Mouse (Mus musculus) limb, embryonic 13.5 days (tissue): Measurements from ENCODE around the gene Mical1. TPM values are rescaled to one million over a fixed set of nuclear protein-coding genes. Genes with fewer than 3 reads are reported as not detected.
A peak's percentile ranks its signal among the peaks of the same experiment; 100 is the strongest.

Source experiments
- ATAC-seq: fragments of 200-750 bp; cut with Nextera tagmentation; 2 replicates; pipeline ENCODE4 v1.8.0; 2017; ENCODE audit warnings: low read depth, moderate number of reproducible peaks, moderate TSS enrichment; ENCODE audit not compliant: low FRiP score
- H3K27ac ChIP-seq: fragments of 300-500 bp; sonication (generic); 2 replicates; pipeline ENCODE4 v1.5.1; 2015; ENCODE audit warnings: inconsistent platforms, mild to moderate bottlenecking, moderate library complexity
- H3K27me3 ChIP-seq: fragments of 300-500 bp; sonication (generic); 2 replicates; pipeline ENCODE4 v1.6.1; 2015; ENCODE audit warnings: mild to moderate bottlenecking, inconsistent platforms
- H3K36me3 ChIP-seq: fragments of 300-500 bp; sonication (generic); 2 replicates; pipeline ENCODE4 v1.6.1; 2015; ENCODE audit warnings: inconsistent platforms, mild to moderate bottlenecking, moderate library complexity
- H3K4me1 ChIP-seq: fragments of 300-500 bp; sonication (generic); 2 replicates; pipeline ENCODE4 v1.6.1; 2015; ENCODE audit warnings: inconsistent platforms
- H3K4me2 ChIP-seq: fragments of 300-500 bp; sonication (generic); replicated peaks from 2 replicates; pipeline ENCODE4 v1.6.1; 2015; ENCODE audit warnings: inconsistent platforms, mild to moderate bottlenecking, moderate library complexity
- H3K4me3 ChIP-seq: fragments of 300-500 bp; sonication (generic); 2 replicates; pipeline ENCODE4 v1.5.1; 2015; ENCODE audit warnings: moderate library complexity, mild to moderate bottlenecking, inconsistent platforms
- H3K9ac ChIP-seq: fragments of 300-500 bp; sonication (generic); 2 replicates; pipeline ENCODE4 v1.6.1; 2015; ENCODE audit warnings: mild to moderate bottlenecking, inconsistent platforms
- H3K9me3 ChIP-seq: fragments of 300-500 bp; sonication (generic); 2 replicates; pipeline ENCODE4 v1.6.1; 2016; ENCODE audit warnings: inconsistent platforms
- WGBS: fragments of 180-500 bp; shearing (Covaris S2); methylation state at CpG from one replicate; pipeline ENCODE4 v1.1.7; 2015; 5-methylcytosine and 5-hydroxymethylcytosine counted together
- polyA plus RNA-seq: library from polyadenylated mRNA; unstranded; fragments of >200 nt; fragmentation: Nextera tagmentation; extraction: Ambion mirVana; gene quantifications from 2 replicates; pipeline ENCODE4 v1.2.1, GENCODE M21; 2015

The Mical1 gene
- polyA plus RNA-seq, 1 experiment from 2014 or later = 50.6 TPM

DNA sequence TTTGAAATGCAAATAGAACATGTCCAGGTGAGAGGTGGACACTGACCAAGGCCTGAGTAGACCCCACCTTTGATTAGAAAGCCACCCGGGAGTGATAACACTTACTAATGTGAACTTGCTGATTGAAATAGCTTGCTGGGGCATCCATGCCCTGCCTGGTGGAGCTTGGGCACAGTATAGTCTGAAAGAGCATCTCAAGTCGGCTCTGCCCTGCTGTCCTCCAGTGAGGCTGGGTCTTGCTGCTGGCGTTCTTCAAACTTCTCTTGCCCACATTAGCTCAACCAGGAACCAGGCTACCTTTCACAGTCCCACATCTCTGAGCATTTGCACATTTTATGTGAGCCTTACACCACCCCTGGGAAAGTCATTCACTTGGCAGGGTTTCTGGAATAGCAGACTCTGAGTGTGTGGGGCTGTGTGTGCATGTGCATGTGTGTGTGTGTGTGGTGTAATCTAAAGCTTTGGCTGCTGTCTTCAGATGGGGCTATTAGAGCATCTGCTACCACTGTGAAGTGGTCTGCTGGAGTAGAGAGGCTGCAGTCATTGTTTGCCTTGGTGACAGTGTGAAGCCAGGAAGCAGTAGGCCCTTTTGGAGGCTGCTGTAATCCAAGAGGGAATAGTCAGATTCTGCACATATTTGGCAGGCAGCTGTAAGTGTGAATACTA is 14.9 kb upstream of the Mical1 start:
- H3K27ac ChIP-seq = no peak overlapping the region
- no peak for ATAC-seq
- peaks cover 65% of the 10 kb centered on the region for H3K36me3 ChIP-seq
- 80% methylated on average over 3 of the region's 3 CpGs for WGBS
- H3K9me3 ChIP-seq = no peaks in the 10 kb centered on the region
- no peaks in the 10 kb centered on the region for H3K4me1 ChIP-seq
- no peak overlapping the region for H3K4me2 ChIP-seq
- H3K27me3 ChIP-seq = no peaks in the 10 kb centered on the region
- no peak overlapping the region for H3K9ac ChIP-seq
- H3K4me3 ChIP-seq = no peak overlapping the region

DNA sequence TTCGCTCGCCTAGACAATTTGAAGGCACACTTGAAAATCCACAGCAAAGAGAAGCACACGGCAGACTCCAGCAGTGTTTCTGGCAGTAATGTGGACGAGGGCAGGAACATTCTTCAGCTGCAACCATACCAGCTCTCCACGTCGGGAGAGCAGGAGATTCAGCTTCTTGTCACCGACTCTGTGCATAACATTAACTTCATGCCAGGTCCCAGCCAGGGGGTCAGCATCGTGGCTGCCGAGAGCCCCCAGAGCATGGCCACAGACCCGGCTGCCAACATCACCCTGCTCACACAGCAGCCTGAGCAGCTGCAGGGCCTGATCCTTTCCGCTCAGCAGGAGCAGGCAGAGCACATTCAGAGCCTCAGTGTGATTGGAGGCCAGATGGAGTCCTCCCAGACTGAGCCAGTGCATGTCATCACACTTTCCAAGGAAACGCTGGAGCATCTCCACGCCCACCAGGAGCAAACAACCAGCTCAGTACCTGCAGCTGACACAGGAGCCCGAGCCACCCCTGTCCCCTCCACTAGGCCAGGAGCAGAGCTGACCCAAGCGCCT is 11.6 kb upstream of the Mical1 start:
- no peak overlapping the region for H3K9ac ChIP-seq
- no peaks in the 10 kb centered on the region for H3K4me1 ChIP-seq
- H3K4me3 ChIP-seq = no peak overlapping the region
- H3K9me3 ChIP-seq = no peaks in the 10 kb centered on the region
- peaks cover 64% of the 10 kb centered on the region for H3K36me3 ChIP-seq
- H3K27me3 ChIP-seq = no peaks in the 10 kb centered on the region
- H3K27ac ChIP-seq = no peak overlapping the region
- no peak overlapping the region for H3K4me2 ChIP-seq
- ATAC-seq = no peak
- WGBS = 57% methylated on average over 15 of the region's 15 CpGs

- Histone ChIP-seq H3K9ac (no peak overlapping the region), H3K36me3 (peaks cover 45% of the 10 kb centered on the region), H3K4me3 (no peak overlapping the region), H3K4me2 (no peak overlapping the region), H3K9me3 (no peaks in the 10 kb centered on the region), H3K27ac (no peak overlapping the region), H3K27me3 (no peaks in the 10 kb centered on the region), H3K4me1 (no peaks in the 10 kb centered on the region)
- WGBS = 35% methylated on average over 6 of the region's 6 CpGs
- no peak for ATAC-seq
Measured at GRCm38 (mm10) chr10:41467325-41467724, 8.8 kb upstream of the Mical1 start.

DNA sequence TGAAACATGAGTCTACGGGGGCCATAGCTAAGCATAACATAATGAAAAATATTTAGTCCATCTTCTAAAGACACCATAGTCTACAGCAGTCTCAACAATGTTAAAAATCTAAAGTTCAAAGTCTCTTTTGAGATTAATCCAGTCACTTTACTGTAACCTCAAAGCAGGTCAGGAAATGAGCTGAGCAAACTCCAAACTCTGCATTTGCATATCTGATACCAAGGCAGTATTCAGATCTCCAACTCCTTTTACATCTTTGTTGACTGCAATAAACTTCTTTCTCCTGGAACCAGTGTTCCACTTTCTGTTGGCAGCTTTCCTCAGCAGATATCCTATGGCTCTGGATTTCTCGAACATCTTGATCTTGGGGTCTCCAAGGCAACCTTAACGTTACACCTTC is 5.4 kb upstream of the Mical1 start:
- H3K36me3 ChIP-seq = peaks cover 23% of the 10 kb centered on the region
- H3K27ac ChIP-seq = no peak overlapping the region
- no peak overlapping the region for H3K9ac ChIP-seq
- peaks cover 17% of the 10 kb centered on the region for H3K4me1 ChIP-seq
- no peak for ATAC-seq
- no peak overlapping the region for H3K4me2 ChIP-seq
- no peaks in the 10 kb centered on the region for H3K9me3 ChIP-seq
- 81% methylated on average over 3 of the region's 3 CpGs for WGBS
- H3K4me3 ChIP-seq = no peak overlapping the region
- H3K27me3 ChIP-seq = no peaks in the 10 kb centered on the region

DNA sequence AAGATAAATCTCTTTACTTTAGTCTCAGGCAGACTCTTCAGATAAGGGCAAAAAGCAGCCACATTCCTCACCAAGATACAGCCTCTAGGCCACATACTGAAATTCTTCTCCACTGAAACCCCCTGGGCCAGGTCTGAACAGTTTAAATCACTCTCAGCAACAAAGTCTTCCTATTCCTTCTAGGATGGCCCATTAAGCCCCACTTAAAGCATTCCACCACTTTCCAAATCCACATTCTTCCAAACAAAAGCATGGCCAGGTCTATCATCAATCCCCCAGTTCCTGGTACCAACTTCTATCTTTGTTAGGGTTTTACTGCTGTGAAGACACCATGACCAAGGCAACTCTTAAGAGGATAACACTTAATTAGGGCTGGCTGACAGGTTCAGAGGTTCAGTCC is 3.6 kb upstream of the Mical1 start:
- no peak overlapping the region for H3K27ac ChIP-seq
- no peak for ATAC-seq
- H3K4me3 ChIP-seq = no peak overlapping the region
- no peaks in the 10 kb centered on the region for H3K9me3 ChIP-seq
- no peak overlapping the region for H3K4me2 ChIP-seq
- no peak overlapping the region for H3K9ac ChIP-seq
- no peaks in the 10 kb centered on the region for H3K27me3 ChIP-seq
- H3K36me3 ChIP-seq = peaks cover 13% of the 10 kb centered on the region
- H3K4me1 ChIP-seq = peaks cover 30% of the 10 kb centered on the region

DNA sequence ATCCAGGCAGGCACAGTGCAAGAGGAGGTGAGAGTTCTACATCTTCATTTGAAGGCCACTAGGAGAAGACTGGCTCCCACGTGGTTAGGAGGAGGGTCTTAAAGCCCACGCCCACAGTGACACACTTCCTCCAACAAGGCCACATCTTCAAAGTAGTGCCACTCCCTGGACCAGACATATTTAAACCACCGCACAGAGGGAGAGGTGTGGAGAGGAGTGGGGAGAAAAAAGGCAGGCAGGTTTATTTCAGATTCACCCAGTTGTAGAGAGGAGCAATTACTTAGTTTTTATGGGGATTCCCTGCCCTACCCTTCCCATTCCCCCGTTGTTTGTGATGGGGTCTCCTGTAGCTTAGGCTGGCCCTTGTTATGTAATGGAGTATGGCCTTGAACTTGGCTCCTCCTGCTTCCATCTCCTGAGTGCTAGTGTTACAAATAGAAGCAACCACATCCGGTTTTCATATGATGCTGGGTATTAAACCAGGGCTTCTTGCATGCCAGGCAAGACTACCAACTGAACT is 3.1 kb upstream of the Mical1 start:
- no peak overlapping the region for H3K4me2 ChIP-seq
- no peaks in the 10 kb centered on the region for H3K9me3 ChIP-seq
- no peak overlapping the region for H3K9ac ChIP-seq
- no peaks in the 10 kb centered on the region for H3K27me3 ChIP-seq
- no peak for ATAC-seq
- H3K4me3 ChIP-seq = no peak overlapping the region
- peaks cover 12% of the 10 kb centered on the region for H3K36me3 ChIP-seq
- H3K4me1 ChIP-seq = peaks cover 35% of the 10 kb centered on the region
- WGBS = 73% methylated on average over 5 of the region's 5 CpGs
- no peak overlapping the region for H3K27ac ChIP-seq

DNA sequence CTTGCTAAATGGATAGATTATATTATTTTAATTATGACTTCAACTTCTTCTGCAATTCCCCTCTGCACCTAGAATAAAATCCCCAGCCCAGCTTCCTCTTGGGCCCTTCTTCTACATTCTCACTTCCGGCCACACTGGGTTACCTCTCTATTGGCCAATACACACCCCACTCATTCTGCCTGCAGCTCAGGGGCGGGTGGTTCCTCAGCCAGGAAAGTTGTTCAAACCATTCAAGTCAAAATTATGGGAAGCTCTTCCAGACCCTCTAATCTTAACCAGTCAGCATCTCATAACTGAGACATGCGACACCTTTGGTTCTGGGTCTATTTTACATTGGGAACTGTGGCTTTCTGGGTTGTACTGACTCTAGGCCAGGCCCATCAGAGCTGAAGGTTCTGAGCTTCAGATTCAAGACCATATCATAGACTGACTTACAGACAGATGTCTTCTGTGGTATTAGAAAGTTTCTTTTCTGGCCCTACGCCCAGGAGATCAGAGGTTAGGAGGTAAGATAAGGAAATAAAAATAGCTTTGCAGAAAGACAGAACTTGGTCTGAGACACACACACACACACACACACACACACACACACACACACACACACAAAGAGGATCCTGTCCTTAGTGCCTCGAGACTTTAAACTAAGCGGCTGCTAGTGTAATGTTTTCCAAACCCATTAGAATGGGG is 2.2 kb upstream of the Mical1 start:
- Histone ChIP-seq H3K4me2 (no peak overlapping the region), H3K36me3 (peaks cover 13% of the 10 kb centered on the region), H3K4me1 (peaks cover 38% of the 10 kb centered on the region), H3K9me3 (no peaks in the 10 kb centered on the region), H3K27me3 (no peaks in the 10 kb centered on the region), H3K27ac (no peak overlapping the region), H3K9ac (no peak overlapping the region), H3K4me3 (no peak overlapping the region)
- 79% methylated on average over 6 of the region's 6 CpGs for WGBS
- ATAC-seq = no peak

DNA sequence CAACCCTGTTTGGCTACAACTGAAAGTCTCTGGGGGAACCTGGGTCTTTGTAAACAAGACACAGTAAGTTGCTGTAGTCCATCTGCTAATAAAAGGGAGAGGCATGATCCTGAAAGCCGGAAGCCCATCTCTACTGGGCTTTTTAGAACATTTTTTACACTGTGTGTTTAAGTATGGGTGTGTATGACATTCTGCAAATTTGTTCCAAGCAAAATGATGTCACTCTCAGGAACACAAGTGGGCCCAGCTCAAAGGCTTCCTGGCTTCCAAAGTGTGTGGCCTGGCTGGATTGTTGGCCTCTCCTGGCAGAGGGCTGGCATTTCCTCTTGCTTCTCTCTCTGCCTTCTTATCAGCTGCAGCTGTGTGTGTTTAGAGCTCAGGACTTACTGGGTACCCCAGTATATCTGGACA is 1.1 kb upstream of the Mical1 start:
- 44% methylated on average over 1 of the region's 1 CpGs for WGBS

GRCm38 (mm10) chr10:41477018-41477277 is 834 bp downstream of the Mical1 start:
- Histone ChIP-seq H3K4me1 (peaks cover 38% of the 10 kb centered on the region), H3K36me3 (peaks cover 40% of the 10 kb centered on the region), H3K27me3 (no peaks in the 10 kb centered on the region), H3K4me2 (peak overlapping the region; percentile 89), H3K4me3 (peak overlapping the region; percentile 72), H3K9me3 (no peaks in the 10 kb centered on the region), H3K27ac (peak overlapping the region; percentile 89), H3K9ac (peak overlapping the region; percentile 83)
- ATAC-seq = no peak
- 0% methylated on average over 9 of the region's 9 CpGs for WGBS

More for the DNA sequence above, 1.1 kb upstream of the Mical1 start:
- H3K27me3 ChIP-seq = no peaks in the 10 kb centered on the region
- H3K27ac ChIP-seq = peak overlapping the region; percentile 53
- H3K9me3 ChIP-seq = no peaks in the 10 kb centered on the region
- H3K4me3 ChIP-seq = no peak overlapping the region
- no peak for ATAC-seq
- peaks cover 20% of the 10 kb centered on the region for H3K36me3 ChIP-seq
- H3K9ac ChIP-seq = peak overlapping the region; percentile 43; the same call in 1 of the 2 replicates
- H3K4me1 ChIP-seq = peaks cover 38% of the 10 kb centered on the region
- peak overlapping the region; percentile 89; the same call in 1 of the 2 replicates for H3K4me2 ChIP-seq

GRCm38 (mm10) chr10:41477278-41478181 is 1.4 kb downstream of the Mical1 start:
- H3K9me3 ChIP-seq = no peaks in the 10 kb centered on the region
- peaks cover 45% of the 10 kb centered on the region for H3K36me3 ChIP-seq
- peak overlapping the region; percentile 89 for H3K4me2 ChIP-seq
- peak; percentile 69 for ATAC-seq
- H3K4me3 ChIP-seq = peak overlapping the region; percentile 72
- 4% methylated on average over 20 of the region's 20 CpGs for WGBS
- H3K27ac ChIP-seq = peak overlapping the region; percentile 89
- H3K9ac ChIP-seq = peak overlapping the region; percentile 83
- H3K4me1 ChIP-seq = peaks cover 38% of the 10 kb centered on the region
- no peaks in the 10 kb centered on the region for H3K27me3 ChIP-seq

- H3K9me3 ChIP-seq = no peaks in the 10 kb centered on the region
- no peak overlapping the region for H3K4me3 ChIP-seq
- no peak overlapping the region for H3K4me2 ChIP-seq
- no peak overlapping the region for H3K27ac ChIP-seq
- H3K27me3 ChIP-seq = no peaks in the 10 kb centered on the region
- H3K9ac ChIP-seq = no peak overlapping the region; the same call in 1 of the 2 replicates
- H3K4me1 ChIP-seq = peaks cover 28% of the 10 kb centered on the region
- ATAC-seq = no peak
- 83% methylated on average over 3 of the region's 3 CpGs for WGBS
- peaks cover 70% of the 10 kb centered on the region for H3K36me3 ChIP-seq
Measured at GRCm38 (mm10) chr10:41479961-41480360, 3.8 kb downstream of the Mical1 start.
